Mouse (Mus musculus) heart, embryonic 16.5 days (tissue): ENCODE results near the gene Evx2. TPM values are rescaled to one million over a fixed set of nuclear protein-coding genes. Genes with fewer than 3 reads are reported as not detected.

ENCODE experiments used
- ATAC-seq: fragments of 200-750 bp; cut with Nextera tagmentation; replicated peaks from 2 replicates; pipeline ENCODE4 v1.8.0; 2017; ENCODE audit warnings: moderate number of reproducible peaks; ENCODE audit not compliant: insufficient read depth, low FRiP score; ENCODE audit errors: extremely low read depth
- H3K27ac ChIP-seq: fragments of 300-500 bp; sonication (generic); 2 replicates; pipeline ENCODE4 v1.5.1; 2014; ENCODE audit warnings: mild to moderate bottlenecking, low read length, control low read depth, moderate library complexity
- H3K27me3 ChIP-seq: fragments of 300-500 bp; sonication (generic); 2 replicates; pipeline ENCODE4 v1.6.1; 2014; ENCODE audit warnings: low read length, mixed read lengths; ENCODE audit not compliant: control insufficient read depth, insufficient read depth
- H3K36me3 ChIP-seq: fragments of 300-500 bp; sonication (generic); 2 replicates; pipeline ENCODE4 v1.6.1; 2014; ENCODE audit not compliant: control insufficient read depth, insufficient read depth
- H3K4me1 ChIP-seq: fragments of 300-500 bp; sonication (generic); 2 replicates; pipeline ENCODE4 v1.6.1; 2014; ENCODE audit warnings: low read length, mixed read lengths; ENCODE audit not compliant: control insufficient read depth, insufficient read depth
- H3K4me2 ChIP-seq: fragments of 300-500 bp; sonication (generic); 2 replicates; pipeline ENCODE4 v1.6.1; 2014; ENCODE audit warnings: low read depth, mild to moderate bottlenecking, control low read depth, low read length
- H3K4me3 ChIP-seq: fragments of 300-500 bp; sonication (generic); 2 replicates; pipeline ENCODE4 v1.5.1; 2014; ENCODE audit warnings: mild to moderate bottlenecking, control low read depth, low read length
- H3K9ac ChIP-seq: fragments of 300-500 bp; sonication (generic); 2 replicates; pipeline ENCODE4 v1.6.1; 2014; ENCODE audit warnings: low read length, control low read depth
- H3K9me3 ChIP-seq: fragments of 300-500 bp; sonication (generic); replicated peaks from 2 replicates; pipeline ENCODE4 v1.6.1; 2016; ENCODE audit warnings: low read length; ENCODE audit not compliant: control insufficient read depth
- WGBS: fragments of 180-500 bp; shearing (Covaris S2); extraction: QIAGEN DNeasy Blood & Tissue Kit; methylation state at CpG from one replicate; pipeline ENCODE4 v1.1.7; 2014; 5-methylcytosine and 5-hydroxymethylcytosine counted together
- polyA plus RNA-seq: library from polyadenylated mRNA; unstranded; fragments of >200 nt; fragmentation: Nextera tagmentation; extraction: Ambion mirVana; gene quantifications from 2 replicates; pipeline ENCODE4 v1.2.1, GENCODE M21; 2015

Gene Evx2
- polyA plus RNA-seq, 1 experiment from 2014 or later: not detected

DNA sequence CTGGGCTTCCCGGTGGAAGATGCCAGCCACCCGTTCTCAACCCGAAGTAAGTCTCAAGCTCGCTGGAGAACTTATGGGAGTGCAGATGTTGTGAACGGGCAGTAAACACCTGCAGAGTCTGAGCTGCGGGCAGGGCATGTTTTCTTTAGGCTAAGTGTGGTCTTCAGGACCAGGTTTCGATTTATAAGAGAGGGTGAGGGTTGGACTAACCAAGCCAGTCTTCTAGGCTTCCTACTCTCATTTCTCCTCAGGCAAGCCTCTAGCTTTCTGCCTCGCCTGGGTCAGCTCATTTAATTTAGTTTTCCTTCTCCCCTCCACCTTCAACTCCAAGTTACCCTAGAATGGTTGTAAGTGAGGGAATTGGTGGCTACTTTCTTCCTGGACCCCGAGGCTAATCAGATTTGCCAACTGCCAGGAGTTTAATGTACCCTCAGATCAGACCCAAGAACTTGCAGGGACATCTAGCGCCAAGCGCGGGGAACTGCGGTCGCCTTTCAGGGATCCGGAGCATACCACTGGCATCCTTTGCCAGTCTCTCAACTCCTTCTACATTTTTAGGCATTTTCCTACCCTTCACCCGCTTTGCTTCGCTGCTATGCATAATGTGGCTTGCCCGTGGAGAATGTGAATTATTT lies 4.1 kb upstream of the Evx2 start:
- WGBS: 5% methylated on average over 18 of the region's 18 CpGs
- H3K9me3 ChIP-seq: no peaks in the 10 kb centered on the region
- no peak overlapping the region for H3K27ac ChIP-seq
- peaks cover 92% of the 10 kb centered on the region for H3K27me3 ChIP-seq
- H3K4me3 ChIP-seq: no peak overlapping the region
- H3K4me1 ChIP-seq: peaks cover 15% of the 10 kb centered on the region; the same call in 1 of the 2 replicates
- H3K9ac ChIP-seq: no peak overlapping the region
- ATAC-seq: no peak
- no peak overlapping the region for H3K4me2 ChIP-seq
- no peaks in the 10 kb centered on the region for H3K36me3 ChIP-seq

GRCm38 (mm10) chr2:74661685-74662084 lies 2.3 kb upstream of the Evx2 start:
- Histone ChIP-seq H3K9ac (no peak overlapping the region), H3K4me1 (peaks cover 13% of the 10 kb centered on the region; the same call in 1 of the 2 replicates), H3K9me3 (no peaks in the 10 kb centered on the region), H3K4me2 (peak overlapping the region; percentile 51), H3K36me3 (no peaks in the 10 kb centered on the region), H3K27ac (no peak overlapping the region), H3K4me3 (peak overlapping the region; percentile 33), H3K27me3 (peaks cover 87% of the 10 kb centered on the region)
- no peak for ATAC-seq
- 2% methylated on average over 14 of the region's 14 CpGs for WGBS

- H3K27ac ChIP-seq: no peak overlapping the region
- no peak for ATAC-seq
- peaks cover 15% of the 10 kb centered on the region for H3K4me1 ChIP-seq
- no peak overlapping the region for H3K4me3 ChIP-seq
- no peaks in the 10 kb centered on the region for H3K36me3 ChIP-seq
- 3% methylated on average over 30 of the region's 30 CpGs for WGBS
- no peaks in the 10 kb centered on the region for H3K9me3 ChIP-seq
- no peak overlapping the region for H3K4me2 ChIP-seq
- peaks cover 88% of the 10 kb centered on the region for H3K27me3 ChIP-seq
- H3K9ac ChIP-seq: no peak overlapping the region
These were observed 1.3 kb upstream of the Evx2 start for GRCm38 (mm10) chr2:74660421-74661375.

DNA sequence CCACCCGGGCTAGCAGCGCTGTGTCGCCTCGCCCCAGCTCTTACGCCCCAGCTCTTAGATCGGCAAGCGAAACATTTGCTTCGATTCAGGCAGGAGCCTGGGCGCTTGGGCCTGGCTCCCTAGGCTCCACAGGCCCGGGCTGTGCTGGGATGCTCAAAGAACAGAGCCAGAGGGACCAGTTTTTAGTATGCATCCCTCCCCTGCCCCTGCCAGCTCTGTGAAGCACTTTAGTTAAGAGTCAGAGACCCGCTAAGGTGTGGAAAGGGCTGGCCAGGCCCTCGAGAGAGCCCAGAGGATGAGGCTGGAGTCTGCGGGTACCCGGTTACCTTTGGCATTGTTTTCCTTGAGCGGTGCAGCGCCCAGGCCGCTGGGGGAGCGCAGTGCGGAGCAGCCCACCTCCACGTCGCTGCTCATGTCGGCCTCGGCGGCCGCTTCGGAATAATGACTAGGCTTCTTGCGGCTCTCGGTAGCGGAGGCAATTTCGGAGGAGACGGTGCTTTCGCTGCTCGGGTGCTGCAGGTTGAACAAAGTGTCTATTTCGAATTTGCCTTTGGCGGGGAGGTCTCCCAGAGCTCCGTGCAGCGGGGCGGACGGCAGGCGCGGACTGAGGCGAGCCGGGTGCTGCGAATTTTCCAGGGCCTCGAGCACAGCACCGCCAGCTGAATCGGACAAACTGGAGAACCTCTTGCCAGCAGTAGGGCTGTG lies 538 bp downstream of the Evx2 start:
- Histone ChIP-seq H3K4me2 (no peak overlapping the region), H3K9me3 (no peaks in the 10 kb centered on the region), H3K27me3 (peaks cover 90% of the 10 kb centered on the region), H3K27ac (no peak overlapping the region), H3K9ac (no peak overlapping the region), H3K4me1 (peaks cover 16% of the 10 kb centered on the region), H3K4me3 (no peak overlapping the region), H3K36me3 (no peaks in the 10 kb centered on the region)
- WGBS: 2% methylated on average over 47 of the region's 47 CpGs
- no peak for ATAC-seq

- Histone ChIP-seq H3K36me3 (no peaks in the 10 kb centered on the region), H3K27ac (no peak overlapping the region), H3K9me3 (no peaks in the 10 kb centered on the region), H3K27me3 (peaks cover 85% of the 10 kb centered on the region), H3K9ac (no peak overlapping the region), H3K4me2 (peak overlapping the region; percentile 12), H3K4me3 (peak overlapping the region; percentile 14; the same call in 1 of the 2 replicates), H3K4me1 (peaks cover 16% of the 10 kb centered on the region)
- no peak for ATAC-seq
- 3% methylated on average over 15 of the region's 15 CpGs for WGBS
These were observed 1.2 kb downstream of the Evx2 start for GRCm38 (mm10) chr2:74658024-74658666.

DNA sequence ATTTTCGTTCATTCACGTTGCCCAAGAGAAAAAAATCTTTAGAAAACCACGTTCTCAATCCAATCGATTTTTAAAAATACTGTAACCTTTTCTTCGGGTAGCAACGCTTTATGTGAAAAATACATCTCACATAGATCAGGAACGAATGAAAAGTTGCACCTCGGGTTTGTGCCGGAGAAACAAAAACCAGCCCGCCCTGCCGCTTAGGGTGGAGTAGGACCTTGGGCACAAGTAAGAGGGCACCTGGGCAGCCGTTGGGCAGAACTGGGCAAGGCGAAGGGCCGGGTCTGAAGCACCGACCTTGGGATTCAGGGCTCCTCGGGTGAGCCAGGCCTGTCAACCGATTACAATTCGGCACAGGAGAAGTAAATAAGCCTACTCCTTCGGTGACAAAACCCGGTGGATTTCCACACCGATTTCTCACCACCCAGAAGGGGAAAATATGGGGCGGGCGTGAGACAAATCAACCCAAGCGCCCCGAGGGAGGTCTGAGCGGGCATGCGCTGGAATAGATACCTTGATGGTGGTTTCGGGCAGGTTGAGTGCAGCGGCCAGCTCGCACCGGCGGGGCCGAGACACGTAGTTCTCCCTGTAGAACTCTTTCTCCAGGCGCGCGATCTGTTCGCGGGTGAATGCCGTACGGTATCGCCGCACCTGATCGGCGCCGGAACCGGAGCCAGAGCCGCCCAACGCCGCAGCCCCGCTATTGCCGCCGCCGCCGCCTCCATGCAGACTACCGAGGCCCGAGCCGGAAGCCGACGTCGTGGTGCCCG lies 1.9 kb downstream of the Evx2 start:
- ATAC-seq: no peak
- peaks cover 81% of the 10 kb centered on the region for H3K27me3 ChIP-seq
- no peak overlapping the region for H3K9ac ChIP-seq
- peaks cover 16% of the 10 kb centered on the region for H3K4me1 ChIP-seq
- H3K36me3 ChIP-seq: no peaks in the 10 kb centered on the region
- no peaks in the 10 kb centered on the region for H3K9me3 ChIP-seq
- no peak overlapping the region for H3K27ac ChIP-seq
- 3% methylated on average over 62 of the region's 62 CpGs for WGBS
- peak overlapping the region; percentile 14; the same call in 1 of the 2 replicates for H3K4me3 ChIP-seq
- H3K4me2 ChIP-seq: peak overlapping the region; percentile 12

GRCm38 (mm10) chr2:74656632-74657021 lies 2.7 kb downstream of the Evx2 start:
- Histone ChIP-seq H3K4me3 (no peak overlapping the region), H3K4me2 (no peak overlapping the region), H3K27ac (no peak overlapping the region), H3K4me1 (peaks cover 15% of the 10 kb centered on the region), H3K9ac (no peak overlapping the region), H3K9me3 (no peaks in the 10 kb centered on the region), H3K36me3 (no peaks in the 10 kb centered on the region), H3K27me3 (peaks cover 81% of the 10 kb centered on the region)
- no peak for ATAC-seq
- 6% methylated on average over 4 of the region's 4 CpGs for WGBS
